Mouse (Mus musculus) c-Kit-negative CD71-positive TER-119-positive erythroid progenitor cells, embryonic 14.5 days (primary cell): ENCODE results near the gene Epp13.
"Not testable (repeated sequence)": the region's sequence is repeated elsewhere in the genome, so short reads cannot be mapped to it uniquely, and the experiment has no call there.

ENCODE experiments used
- DNase-seq: peaks from one replicate; pipeline ENCODE4 v3.0.0-alpha.2; 2013; ENCODE audit warnings: low read depth, low spot score

Gene Epp13

GRCm38 (mm10) chr7:6252410-6252809 is at the start of gene Epp13:
Gene Epp13 (plus strand): TSS chr7:6252710.
- DNase-seq, result no peak

DNA sequence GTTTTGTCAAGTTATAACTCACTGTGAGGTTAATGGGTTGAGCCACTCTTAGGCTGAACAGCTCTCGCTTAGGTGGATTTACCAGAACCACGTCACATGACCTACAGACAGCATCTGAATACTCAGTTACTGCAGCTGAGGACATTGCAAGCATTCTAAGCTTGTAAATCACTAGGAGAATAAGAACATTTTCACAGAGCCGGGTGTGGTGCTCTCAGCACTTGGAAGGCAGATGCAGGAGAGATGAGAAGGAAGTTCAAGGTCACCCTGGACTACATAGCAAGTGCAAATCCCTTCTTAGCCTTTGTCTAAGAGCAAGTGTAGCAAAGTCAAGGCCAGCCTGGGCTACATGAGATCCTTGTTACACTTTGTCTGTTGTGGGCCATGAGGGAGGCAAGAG is 48.3 kb upstream of the Epp13 start:
- no peak for DNase-seq

- DNase-seq, result peak; percentile 4
Measured at GRCm38 (mm10) chr7:6213144-6213543, 39.4 kb upstream of the Epp13 start.

DNA sequence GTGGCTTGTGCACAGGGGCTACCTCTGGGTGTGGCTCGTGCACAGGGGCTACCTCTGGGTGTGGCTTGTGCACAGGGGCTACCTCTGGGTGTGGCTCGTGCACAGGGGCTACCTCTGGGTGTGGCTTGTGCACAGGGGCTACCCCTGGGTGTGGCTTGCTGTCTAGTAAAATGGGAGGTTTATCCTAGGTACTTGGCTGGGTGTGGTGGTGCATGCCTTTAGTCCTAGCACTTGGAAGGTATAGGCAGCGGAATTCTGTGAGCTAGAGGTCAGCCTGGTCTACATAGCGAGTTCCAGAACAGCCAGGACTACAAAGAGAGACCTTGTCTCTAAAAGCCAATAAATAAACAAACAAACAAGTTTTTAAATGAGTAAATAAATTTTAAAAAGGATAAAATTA is 37.8 kb upstream of the Epp13 start:
- not testable (repeated sequence) for DNase-seq

DNA sequence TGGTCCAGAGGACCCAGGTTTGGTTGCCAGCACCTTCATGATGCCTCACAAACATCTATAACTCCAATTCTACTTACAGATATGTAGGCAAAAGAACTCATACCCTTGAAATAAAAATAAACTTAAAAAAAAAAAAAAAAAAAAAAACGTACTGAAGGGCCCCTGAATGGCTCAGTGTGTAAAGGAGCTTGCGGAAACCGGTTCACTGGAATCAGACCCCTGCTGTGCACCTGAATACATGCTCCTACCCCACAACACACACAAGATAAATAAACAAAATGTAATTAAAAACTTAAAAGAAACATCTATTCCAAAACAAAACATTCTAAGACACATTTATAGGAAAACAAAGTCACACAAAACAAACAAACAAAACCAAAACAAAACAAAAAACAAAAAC is 32.4 kb upstream of the Epp13 start:
- DNase-seq, result no peak

DNA sequence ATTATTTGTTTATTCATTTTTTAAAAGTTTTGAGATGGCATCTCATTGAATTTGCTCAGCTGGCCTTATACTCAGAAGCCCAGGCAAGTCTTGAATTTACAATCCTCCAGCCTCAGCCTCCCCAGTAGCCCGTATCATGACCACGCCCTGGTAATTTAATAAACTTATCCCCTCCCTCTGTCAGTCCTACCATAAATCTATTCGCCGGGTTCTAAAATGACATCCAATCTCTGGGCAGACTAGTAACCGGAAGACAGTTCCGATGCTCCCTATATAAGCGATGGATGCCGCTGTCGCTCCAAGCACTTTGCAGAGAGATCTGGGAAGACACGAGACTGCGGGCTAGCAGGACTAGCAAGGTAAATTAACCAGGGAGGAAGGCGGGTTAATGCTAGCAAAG is 30.5 kb upstream of the Epp13 start, which contains the start of gene Zscan5b:
Gene Zscan5b (plus strand): TSS at position 301 of the 400 bp plus-strand sequence.
- no peak for DNase-seq

- DNase-seq, result not testable (repeated sequence)
Measured at GRCm38 (mm10) chr7:6228491-6228890, 24.0 kb upstream of the Epp13 start.

GRCm38 (mm10) chr7:6239787-6240186 is 12.7 kb upstream of the Epp13 start:
- no peak for DNase-seq

DNA sequence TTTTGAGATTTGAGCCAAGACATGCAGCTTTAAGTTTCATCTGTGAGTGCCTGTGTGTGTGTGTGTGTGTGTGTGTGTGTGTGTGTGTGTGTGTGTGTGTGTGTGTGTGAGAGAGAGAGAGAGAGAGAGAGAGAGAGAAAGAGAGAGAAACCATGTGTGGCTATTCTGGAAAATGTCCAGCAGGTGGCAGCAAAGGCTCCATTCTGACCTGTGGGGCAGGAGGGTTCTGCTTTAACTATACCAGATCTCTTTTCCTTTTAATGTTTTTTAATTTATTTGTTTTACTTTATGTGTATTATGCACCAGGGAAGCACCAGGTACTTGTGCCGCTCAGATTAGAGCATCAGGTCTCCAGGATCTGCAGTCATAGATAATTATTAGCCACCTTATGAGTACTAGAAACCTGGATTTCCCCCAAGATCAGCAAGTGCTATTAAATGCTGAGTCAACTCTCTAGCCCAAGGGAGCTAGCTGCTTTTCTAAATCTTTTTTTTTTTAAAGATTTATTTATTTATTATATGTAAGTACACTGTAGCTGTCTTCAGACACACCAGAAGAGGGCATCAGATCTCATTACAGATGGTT is 11.6 kb upstream of the Epp13 start:
- peak; percentile 24 for DNase-seq

DNA sequence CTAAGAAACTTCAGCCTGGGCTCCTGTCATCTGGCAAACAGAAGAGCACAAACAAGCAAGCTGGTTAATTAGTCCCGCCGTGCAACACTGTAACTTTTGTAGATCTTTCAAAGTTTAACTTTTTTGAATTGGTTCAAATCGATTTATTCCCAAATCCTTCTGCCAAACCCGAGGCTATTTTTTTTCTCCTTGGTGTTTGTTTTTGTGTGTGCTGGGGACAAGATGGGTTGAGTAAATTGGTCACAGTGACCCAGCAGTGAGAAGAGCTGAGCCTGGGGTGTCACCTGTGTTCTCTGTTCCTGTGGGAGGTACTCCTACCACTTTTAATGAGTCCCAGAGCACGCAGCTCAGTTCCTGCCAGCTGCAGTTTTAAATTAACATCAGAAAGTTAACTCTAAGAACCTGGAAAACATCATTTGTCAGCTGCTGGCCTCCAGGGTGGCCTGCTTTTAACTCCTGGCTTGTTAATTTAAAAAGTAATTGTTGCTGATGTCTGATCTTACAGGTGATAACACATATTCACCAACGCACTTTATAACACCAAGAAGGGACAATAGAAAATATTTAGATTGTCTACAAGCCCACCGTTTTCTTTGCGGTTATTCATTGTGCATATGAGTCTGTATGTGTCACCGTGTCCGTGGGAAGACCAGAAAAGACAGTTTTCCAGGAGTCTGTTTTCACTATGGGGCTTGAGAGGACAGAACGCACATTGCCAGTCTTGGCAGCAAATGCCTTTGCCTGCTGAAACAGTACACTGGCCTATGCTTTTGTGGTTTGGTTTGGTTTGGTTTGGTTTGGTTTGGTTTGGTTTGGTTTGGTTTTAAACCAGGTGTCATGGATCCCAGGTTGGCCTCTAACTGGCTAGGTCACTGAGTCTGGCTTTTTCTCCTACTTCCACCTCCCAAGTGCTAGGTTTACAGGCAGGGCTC is 7.9 kb upstream of the Epp13 start:
- no peak for DNase-seq

DNA sequence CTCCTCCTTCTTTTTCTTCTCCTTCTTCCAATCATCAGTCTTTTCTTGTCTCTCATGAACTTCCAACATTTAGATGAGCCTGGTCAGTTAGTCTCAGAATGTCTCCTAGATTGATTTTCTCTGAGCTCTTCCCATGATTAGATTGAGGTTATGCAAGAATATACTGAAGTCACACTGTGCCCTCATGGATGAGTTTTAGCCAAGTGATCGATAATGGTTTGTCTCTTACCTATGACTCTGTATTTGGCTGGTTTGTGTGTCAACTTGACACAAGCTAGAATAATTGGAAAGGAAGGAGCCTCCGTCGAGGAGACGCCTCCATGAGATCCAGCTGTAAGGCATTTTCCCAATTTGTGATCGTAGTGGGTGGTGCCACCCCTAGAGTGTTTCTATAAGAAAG is 1.9 kb downstream of the Epp13 start:
- no peak for DNase-seq

DNA sequence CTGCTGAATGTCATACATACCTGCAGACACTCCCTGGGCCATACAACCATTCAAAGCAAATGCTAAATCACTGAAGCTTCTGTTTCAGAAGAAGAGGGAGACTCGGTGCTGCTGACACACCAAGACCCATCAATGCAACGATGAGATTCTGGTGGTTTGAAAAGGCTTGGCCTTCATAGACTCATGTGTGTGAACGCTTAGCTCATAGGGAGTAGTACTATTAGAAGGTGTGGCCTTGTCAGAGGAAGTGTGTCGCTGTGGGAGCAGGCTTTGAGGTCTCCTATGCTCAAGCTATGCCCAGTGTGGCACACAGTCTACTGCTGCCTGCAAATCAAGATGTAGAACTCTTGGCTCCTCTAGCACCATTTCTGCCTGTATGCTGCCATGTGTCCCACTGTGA is 4.9 kb downstream of the Epp13 start:
- no peak for DNase-seq

DNA sequence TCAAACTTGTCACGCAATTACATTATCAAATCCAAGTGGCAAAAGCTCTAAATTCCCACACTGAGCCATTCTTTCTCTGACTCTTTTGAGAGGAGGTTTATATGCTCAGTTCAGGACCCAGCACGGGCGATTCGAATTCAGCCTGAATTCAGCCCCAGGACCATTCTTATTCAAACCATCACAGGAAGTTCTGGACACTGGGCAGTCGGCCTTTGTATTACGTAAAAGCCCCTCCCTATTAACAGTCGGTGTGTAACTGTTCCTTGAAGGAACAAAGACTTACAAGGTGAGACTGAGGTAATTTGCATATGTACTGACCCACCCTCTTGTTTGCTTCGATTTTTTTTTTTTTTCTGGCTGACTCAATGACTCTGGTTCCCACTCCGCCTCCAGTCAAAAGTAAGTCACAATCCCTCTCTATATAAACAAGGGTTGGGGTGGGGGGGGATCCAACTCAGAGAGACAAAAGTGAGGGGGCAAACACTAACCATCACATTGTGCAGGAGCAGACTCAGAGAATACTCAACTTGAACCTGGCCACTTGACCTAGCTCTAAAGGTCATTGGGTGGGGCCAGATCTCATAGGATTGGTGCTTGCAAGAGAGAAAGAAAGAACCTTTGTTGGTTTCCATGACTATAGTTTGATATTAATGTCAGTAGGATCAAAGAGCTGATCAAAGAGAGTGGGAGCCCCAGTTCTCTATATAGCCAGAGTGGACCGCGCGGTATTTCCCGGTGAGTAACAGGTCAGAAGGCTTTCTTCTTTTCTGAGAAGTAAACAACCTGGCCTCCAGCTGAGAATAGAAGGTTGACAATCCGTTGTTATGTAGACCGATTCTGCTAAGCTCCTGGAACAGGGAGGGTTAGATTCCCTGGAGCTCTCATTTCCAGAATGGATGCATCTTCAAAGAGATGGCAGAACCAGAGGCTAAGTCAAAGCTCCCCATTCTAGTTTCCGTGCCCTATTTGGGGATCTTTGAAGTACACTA is 6.0 kb downstream of the Epp13 start:
- DNase-seq, result no peak

DNA sequence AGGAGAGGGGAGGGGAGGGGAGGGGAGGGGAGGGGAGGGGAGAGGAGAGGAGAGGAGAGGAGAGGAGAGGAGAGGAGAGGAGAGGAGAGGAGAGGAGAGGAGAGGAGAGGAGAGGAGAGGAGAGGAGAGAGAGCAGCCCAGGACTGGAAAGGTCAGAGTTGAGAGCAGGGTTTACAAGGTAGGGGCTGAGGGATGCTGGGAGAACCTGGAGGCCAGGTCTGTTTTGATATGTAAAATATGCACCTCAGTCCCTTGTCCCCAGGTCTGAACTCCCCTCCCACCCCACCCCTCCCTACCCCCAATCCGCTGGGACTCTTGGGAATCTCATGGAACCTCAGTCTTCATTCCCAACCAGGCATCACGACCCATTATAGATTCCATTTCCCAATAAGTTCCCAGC is 7.5 kb downstream of the Epp13 start:
- not testable (repeated sequence) for DNase-seq

- no peak for DNase-seq
Measured at GRCm38 (mm10) chr7:6262120-6262519, 9.6 kb downstream of the Epp13 start.

GRCm38 (mm10) chr7:6262984-6263383 is 10.5 kb downstream of the Epp13 start:
- no peak for DNase-seq

- peak; percentile 42 for DNase-seq
Measured at GRCm38 (mm10) chr7:6265695-6266094, 13.2 kb downstream of the Epp13 start.

DNA sequence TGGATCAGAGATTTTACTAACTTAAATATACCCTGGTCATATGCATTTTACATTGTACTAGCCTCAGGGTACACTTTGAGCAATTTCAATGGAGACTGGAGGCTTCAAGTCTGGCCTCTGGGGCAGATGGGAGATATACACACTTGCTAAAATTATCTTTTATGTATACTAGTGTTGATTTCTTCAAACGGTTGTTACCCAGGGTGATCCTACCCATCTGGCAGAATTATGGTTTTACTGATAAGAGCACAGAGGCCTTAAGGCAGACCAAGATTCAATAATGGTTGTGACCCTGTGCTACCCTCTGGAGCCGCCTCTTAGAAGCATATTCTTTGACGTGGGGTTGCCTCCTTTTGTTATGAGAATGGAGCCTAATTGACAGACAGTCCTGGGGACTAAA is 25.4 kb downstream of the Epp13 start:
- DNase-seq, result no peak

DNA sequence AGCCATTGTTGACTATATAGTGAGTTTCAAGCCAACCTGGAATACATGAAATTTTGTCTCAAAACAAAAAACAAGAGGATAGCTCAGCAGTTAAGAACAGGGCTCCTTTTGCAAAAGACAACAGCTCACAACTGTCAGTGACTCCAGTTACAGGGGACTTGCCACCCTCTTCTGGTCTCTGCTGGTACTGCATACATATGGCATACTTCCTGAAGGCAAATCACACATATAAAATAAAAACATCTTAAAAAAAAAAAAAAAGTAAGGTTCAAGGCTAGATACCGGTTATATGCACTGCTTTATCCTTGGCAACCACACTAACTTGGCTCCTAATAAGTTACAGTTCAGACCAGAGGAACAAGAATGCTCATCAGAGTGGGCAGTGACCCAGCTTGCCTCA is 30.2 kb downstream of the Epp13 start:
- peak; percentile 71 for DNase-seq

GRCm38 (mm10) chr7:6283451-6284075 is 31.1 kb downstream of the Epp13 start:
- DNase-seq, result peak; percentile 76

- DNase-seq, result no peak
Measured at GRCm38 (mm10) chr7:6284442-6285012, 32.0 kb downstream of the Epp13 start.
